Mouse (Mus musculus): ENCODE measurements around the gene Xpo4.

Gene Xpo4

DNA sequence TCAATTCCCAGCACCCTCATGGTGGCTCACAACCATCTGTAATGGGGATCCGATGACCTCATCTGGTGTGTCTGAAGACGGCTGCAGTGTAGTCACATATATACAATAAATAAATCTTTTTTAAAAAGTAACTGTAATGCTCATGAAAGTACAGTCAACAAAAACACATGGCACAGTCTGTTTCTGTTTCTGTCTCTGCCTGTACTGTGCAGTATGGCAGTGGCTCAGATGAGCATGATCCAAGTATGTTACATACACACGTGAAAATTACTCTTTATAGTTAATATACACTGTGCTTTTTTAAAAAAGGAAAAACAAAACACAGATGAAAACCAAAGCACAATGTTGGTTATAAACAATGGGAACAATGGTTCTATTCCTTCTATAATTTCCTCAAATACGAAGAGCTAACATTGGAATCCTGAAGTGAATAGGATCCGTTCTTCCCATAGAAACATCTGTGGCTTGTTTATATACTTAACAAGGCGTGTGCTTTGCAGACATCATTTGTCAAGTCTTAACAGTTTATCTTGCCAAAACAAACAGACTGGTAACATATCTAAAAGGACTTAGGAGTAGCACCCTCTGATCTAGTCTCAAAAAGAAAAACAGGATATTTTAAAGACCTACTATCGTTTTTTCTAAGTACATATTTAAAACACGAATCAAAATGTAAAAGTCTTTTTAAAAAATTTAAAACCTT, 58.4 kb downstream of the Xpo4 start:
- DNase-seq = no peak

DNA sequence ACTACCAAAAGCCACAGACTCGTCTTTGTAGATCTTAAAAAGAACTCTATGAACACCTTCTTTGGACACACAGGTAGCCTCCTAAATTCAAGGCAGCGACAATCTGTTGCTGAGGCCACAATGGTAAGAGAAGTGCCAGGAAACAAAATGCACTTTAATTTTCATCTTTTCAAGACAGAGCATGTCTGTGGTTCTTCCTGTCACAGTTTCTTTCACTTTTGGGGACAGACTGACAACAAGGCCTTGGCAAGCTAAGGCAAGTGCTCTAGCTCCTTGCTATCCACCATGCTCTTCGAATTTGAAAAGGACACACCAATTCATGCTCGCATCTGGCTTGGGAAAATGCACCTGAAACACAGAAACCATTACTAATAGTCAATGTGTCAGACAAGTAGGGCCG, 72.0 kb downstream of the Xpo4 start:
- no peak for DNase-seq

DNA sequence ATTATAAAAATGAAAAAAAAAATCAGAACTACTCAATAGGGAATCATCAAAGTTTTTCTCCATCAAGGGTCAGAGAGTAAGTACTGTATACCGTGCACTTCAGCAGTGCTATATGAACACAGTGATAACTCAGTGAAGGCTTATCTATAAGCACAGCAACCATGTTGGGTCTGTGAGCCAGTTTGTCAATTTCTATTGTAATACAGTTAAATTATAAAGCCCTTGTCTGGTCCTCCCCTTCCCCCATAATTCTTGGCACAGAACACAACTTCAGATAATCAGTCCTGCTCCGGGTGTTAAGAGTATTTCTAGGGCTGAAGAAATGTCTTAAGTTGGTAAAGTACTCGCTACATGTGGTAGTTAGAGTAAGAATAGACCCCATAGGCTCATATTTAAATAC, 73.4 kb downstream of the Xpo4 start:
- DNase-seq = no peak

DNA sequence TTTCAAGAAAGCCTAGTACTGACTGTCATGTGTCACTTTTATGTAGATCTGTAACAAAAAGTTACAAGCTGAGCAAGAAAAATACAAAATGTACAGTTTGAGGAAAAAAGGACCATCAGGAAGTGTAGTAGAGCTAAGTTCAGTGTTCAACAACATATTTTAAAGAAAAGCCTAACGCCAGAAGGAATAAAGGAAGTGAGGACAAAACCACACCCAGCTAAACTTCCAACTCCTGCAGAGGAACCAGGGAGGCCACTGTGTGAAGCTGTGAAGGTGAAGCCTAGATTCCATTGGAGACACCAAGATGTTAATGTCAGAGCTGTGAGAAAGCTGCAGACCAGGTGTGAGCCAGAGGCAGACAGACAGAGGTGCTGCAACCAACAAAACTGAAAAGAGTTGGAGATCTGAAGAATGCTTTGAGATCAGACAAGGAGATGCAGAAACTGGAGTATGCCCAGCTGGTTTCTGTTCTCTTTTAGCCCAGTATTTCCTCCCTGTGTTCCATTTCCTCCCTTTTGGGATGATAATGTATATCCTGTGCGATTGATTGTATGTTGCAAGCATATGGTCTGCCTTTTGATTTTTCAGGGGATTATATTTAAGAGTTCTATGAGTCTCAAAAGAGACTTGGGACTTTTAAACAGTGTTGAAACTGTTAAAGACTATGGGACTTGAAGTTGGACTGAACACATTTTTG, 88.7 kb downstream of the Xpo4 start:
- DNase-seq = no peak

DNA sequence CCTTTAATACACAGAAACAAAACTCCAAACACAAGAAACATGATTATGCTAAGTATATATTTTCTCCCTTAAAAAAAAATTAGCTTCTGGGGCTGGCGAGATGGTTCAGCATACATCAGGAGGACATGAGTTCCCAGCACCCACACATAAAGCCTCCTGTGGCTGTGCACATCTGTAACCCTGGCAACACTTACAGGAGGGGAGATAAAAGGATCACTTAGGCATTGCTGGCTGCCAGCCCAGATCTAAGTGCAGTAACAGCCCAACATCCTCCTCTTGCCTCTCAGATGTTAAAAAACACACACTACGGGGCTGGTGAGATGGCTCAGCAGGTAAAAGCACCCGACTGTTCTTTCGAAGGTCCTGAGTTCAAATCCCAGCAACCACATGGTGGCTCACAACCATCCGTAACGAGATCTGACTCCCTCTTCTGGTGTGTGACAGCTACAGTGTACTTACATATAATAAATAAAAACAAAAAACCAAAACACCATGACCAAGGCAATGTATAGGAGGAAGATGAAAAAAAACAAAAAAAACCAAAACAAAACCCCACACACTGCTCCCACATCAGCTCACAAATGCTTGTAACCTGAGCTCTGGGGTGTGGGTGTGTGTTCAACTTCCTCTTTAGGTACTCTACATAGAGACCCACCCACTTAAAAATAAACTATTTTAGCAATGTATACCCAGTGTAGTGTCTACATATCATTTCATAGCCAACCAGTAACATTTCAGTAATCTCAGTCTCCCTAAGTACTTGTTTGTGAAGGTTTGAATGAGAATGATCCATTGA, 90.2 kb downstream of the Xpo4 start:
- DNase-seq = no peak

DNA sequence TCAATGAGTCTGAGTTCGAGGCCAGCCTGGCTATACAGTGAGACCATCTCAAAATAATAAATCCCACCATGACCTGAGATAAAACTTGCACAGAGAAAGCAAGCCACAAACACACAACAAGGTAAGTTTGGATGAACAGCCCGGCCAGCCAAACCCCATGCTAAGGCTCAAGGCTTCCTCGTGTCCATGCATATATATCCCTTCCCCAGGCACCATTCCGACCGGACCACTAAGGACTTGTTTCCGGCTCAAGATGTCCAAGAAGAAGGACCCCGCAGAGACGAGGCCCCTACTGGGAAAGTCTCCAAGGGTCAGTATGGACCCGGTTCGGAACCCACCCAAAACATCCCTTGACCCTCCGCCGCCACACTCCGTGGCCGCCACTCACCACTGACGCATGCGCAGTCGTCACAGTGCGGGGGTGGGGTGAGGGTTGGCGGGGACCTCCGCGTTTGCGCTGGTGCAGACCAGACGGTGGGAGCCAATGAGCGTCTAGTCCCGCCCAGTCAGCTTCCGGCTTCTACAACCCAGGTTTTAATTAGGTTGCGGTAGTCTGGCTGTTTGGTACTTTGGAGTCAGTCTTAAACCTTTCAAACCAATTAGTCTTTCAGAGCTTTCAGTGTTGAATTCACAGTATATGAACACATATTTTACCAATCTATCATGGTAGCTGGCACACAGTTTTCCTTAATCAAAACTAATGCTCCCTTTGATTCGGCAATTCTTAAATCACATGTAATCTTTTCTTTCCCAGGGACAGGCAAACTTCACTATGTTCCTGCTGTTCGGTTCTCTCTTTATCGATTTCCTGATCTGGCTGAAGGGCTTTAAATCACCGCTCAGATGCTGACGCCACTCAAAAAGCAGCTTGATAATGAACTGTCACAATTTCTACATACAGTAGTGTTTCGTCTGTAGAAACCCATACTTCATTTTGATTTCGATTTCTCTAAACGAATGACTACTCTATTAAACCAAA, 93.8 kb downstream of the Xpo4 start, which contains the start of gene Eef1akmt1:
TSS of gene Eef1akmt1 (minus strand) at position 458 of the 979 bp plus-strand sequence.
- DNase-seq = peak; percentile 96

DNA sequence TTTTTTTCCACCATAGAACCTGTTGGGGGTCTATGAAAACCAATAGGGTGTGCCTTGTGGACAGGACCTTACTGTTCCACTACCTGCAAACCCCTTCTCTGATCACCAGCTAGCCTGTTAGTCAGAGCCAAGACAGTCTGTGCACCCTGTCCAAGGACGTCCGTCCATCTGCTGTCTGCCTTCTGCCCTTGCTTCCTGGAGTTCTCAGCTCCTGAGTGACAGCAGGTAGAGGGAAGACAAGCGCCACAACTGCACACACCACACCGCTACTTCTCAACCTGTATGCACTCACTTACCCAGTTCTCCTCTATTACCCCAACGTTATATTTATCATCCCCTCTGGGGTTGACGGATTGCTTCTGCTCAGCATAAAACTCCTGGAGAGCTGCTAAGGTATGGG, 99.6 kb downstream of the Xpo4 start:
- peak; percentile 63 for DNase-seq

DNA sequence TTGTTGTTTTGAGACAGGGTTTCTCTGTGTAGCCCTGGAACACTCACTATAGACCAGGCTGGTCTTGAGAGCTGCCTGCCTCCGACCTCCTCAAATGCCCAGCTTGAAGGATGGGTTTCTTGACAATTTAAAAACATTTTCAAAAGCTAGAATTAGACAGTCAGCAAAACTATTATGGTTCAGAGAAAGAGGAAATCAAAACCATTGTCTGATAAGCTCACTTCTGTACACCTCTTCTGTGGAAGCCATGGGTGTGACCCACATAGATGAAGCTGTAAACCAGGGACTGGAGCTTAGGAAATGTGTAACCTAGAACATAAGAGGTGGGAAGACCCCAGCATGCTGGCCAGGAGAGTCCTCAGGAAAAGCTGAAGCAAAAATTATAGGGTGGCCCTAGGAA, 108.3 kb downstream of the Xpo4 start:
- no peak for DNase-seq

DNA sequence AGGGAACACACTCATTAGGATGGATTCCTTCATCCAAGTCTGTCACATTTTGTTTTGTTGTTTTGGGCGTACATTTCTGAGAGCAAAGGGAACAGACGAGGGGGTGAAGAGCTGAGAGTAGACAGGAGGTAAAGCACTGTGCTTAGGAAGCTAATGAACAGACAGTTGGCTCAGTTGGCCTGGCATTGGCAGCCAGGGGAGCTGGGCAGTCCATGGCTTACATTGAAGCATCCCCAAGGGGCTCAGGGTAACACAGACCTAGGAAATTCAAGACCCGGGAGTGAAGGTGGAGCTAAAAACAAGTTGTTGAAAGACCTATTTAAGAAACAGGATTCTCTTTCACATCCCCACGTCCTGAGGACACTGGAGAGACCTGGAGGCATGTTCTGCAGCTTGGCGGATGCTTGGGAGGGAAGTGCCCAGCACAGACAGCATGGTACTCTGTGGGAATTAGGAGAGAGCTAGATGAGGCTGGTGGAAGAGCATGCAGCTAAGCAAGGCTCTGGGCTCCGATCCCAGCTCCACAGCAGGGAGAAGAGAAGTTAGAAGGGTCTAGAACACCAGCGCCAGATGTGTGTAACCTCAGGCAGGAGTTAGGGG, 109.7 kb downstream of the Xpo4 start:
- no peak for DNase-seq

DNA sequence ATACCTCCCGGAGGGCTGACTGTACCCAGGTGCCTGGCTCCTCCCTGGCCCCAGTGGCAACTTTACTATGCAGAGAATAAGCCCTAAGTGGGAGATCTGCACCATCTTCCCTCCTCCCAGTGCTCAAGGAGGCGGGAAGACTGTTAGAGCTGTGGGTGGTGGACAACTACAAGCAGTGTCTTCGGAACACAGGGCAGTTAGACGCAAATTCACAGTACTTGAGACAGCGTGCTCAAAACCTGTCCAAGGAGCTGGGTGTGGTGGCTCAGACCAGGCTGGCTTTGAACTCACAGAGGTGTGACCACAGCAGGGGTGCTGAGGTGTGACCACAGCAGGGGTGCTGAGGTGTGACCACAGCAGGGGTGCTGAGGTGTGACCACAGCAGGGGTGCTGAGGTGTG, 110.8 kb downstream of the Xpo4 start:
- no peak for DNase-seq

DNA sequence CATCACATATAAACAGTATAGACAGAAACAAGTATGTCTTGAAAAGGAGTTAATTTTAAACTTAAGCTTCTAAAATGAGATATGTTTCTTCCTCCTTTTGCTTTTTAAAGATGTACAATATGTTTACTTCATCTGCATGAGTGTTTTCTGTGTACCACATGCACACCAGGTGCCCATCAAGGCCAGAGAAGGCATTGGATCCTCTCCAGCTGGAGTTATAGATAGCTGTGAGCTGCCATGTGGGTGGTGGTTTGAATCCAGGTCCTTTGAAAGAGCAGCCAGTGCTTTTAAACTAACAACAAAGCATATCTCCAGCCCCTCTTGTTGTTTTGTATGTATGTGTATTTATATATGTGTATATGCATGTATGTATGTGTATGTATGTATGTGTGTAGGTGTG, 112.3 kb downstream of the Xpo4 start:
- DNase-seq = no peak

DNA sequence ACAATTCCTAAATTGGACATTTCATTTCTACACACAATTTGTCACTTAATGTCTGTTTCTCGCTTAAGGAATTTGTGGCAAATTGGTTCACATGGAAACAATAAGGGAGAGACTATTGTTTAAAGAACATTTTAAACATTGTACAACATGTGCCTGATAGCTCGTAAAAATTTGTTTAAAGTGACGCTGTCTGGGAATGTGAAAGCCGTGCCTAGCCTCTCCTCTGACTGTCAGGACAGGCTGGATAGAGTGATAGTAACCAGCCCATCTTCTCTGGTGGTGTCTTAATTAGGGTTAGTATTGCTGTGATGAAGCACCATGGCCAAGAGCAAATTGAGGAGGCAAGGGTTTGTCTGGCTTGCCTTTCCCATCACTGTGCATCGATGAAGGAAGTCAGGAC, 118.2 kb downstream of the Xpo4 start:
- DNase-seq = no peak

DNA sequence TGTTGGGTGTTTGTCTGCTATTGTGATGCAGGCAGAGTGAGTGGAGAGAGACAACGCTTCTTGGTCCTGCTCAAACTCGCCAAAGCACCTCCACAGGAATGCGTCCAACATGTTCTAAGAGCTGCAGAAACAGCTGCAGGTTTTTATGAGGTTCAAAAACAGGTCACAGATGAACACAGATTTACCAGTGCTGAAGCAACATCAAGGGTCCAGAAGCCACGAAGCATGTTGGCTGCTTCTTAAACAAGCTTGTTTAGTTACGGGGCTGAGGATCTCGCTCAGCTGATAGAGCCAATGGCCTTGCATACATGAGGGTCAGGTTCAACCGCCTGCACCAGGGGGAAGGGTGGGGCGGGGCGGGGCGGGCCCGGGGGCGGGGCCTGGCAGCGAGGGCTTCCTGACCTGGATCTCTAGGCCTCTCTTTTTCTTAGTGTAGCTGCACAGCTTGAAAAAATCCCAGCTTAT, 118.6 kb downstream of the Xpo4 start:
- no peak for DNase-seq

DNA sequence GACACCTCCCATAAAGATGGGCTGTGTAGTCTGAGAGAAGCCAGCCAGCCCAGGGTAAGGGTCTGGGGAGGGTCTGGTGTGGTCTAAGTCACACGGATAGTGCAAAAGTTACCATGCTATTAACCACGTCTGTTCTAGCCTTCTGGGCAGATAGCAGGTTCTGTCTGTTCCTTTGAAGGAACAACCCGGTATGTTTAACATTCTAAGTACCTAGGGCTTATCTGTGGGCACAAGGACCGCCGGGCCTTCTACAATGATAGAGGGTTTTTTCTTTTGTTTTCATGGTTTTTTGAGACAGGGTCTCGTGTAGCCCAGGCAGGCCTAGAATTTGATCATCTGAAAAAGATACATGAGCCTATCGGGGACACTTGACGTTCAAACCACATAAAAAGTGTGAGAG, 119.1 kb downstream of the Xpo4 start:
- no peak for DNase-seq

DNA sequence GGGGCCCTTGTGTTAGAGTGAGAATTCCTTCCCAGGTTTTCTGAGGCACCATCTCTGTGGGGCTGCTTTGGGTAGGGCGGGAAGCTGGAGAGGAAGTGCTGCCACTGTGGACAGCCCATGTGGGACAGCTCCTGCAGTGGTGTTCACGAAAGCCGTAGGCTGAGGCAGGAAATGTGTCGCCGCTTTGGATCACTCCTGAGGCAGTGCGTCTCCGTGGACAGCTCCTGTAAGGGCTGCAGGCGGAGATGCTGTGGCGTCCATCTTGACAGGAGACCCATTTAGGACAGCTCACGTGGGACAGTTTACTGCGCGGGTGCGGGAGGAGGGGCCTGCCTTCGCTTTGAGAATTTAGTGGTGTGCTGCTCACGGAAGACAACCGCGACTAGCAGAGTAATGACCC, 119.7 kb downstream of the Xpo4 start:
- DNase-seq = no peak

DNA sequence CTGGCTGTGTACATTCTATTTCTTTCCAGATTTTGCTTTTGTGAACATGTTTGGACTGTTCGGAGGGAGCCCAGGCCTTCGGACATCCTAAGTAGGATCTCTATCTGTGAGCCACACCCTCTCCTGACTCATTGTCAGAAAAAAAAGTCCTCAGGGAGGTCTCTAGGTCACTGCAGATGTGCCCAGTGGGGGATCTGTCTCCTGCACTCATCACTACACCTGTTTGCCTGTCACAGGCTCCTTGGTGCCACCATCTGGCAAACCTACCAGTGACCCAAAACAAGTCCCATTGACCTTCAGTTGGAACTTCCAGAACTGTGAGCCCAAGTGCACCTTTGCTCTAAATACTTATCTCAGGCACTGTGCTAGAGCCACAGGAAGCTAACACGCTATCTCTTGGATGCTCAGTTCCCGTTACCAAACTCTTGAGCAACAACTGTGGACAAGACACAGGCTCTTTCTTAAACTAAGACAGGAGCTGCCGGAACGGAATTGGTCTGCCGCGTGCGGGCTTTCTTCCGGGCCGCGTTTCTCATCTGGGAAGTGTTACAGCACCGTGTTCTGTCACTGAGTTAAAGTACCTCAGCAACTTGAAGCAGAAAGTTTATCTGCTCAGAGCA, 121.7 kb downstream of the Xpo4 start:
- DNase-seq = no peak

DNA sequence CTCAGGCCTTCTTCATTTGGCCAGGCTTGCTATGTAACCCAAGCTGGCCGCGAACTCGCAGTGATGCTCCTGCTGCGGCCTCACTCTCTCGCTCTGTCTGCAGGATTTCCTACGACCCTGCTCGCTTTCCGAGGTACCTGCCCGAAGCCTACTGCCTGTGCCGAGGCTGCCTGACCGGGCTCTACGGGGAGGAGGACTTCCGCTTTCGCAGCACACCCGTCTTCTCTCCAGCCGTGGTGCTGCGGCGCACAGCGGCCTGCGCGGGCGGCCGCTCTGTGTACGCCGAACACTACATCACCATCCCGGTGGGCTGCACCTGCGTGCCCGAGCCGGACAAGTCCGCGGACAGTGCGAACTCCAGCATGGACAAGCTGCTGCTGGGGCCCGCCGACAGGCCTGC, 123.0 kb downstream of the Xpo4 start:
- no peak for DNase-seq

DNA sequence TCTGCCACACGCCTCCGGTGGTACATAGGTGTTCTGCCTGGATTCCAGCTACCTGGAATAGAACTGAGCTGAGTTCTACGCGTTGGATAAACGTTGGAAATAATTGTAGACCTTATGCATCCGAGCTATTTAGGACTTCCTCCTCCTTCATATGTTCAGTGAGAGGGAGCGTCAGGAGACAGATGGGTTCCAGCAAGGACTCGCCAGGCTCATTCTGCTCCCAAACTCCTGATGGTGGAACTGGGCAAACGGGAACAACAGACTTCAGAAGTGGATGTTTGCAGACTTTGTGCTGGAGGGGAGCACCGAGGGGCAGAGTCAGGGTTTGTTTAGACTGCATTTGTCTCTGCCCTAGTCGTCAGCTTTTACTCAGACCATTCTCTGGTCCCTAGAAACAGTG, 124.5 kb downstream of the Xpo4 start:
- DNase-seq = no peak

DNA sequence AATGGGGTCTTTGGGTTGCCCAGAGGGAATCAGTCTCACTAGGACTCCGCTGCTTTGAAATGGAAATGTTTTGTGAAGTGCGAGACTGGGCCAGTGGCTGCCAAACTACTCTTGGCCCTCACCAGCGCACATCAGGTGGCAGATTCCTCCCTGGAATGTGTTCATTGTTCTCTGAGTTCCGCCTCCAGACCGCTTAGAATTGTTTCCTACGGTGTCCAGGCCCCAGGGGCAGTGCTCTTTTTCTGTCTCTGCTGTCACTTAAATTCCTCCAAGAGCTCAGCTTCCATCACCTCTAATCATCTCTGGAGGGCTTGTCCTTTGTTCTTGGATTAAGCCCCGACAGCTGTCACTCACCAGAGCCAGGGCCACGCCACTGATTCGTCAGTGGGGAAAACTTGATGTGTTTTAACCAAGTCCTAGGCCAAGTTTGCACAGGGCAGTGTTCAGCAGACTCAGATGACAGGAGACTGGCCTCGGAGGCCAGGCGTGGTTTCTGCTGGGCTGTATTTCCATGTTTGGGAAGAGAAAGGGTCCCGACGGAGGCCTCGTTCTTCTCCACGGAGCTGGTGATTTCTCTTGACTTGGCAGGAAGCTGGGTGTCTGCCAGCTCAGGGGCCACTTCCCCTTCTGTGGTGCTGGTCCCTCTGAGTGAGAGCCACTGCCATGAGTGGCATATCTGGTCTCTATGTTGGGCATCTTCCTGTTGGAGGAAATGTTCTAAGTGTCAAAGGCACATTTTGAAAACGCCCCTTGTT, 127.8 kb downstream of the Xpo4 start:
- DNase-seq = no peak

DNA sequence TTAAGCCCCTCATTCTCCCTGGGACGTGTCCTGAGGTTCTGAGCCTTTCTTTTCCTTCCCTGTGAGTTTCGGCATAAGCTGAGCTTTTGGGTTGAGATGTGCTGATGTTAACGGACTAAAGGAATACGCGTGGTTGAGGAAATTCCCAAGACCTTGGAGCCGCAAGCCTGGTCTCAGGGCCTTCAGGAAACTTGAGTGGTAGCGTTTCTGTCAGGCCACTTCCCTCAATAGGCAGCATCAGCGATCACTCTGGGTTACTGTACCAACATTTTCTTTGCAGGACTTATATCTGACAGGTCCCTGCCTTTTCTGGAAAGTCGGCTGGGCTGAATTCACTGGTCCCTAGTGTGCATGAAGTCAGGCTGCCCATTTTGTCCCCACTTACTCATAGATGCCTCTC, 128.4 kb downstream of the Xpo4 start:
- DNase-seq = no peak

DNA sequence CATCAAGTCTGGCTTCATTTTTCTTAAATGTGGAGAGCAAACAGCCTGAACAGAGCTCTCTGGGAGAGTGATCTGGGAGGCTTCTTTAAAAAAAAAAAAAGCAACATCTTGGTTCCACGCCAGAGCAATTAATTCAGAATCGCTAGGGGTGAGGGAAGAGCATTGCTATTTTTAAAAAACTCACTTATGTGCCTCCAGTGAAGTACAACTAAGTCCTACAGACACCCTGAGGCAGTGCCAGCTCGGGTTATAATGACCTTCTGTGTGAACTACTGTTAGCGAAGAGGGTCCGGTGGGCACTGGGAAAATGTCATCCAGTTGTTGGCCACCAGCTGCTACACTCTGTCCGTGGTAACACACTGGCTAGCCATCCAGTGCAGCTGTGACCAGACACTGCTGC, 129.6 kb downstream of the Xpo4 start:
- DNase-seq = no peak
